Mouse (Mus musculus) forebrain, embryonic 11.5 days (tissue): ENCODE results near the gene 9330161L09Rik. TPM values are rescaled to one million over a fixed set of nuclear protein-coding genes. Genes with fewer than 3 reads are reported as not detected.

Experiments used
- ATAC-seq: fragments of 200-750 bp; cut with Nextera tagmentation; replicated peaks from 2 replicates; pipeline ENCODE4 v1.8.0; 2017; ENCODE audit warnings: moderate TSS enrichment; ENCODE audit not compliant: low FRiP score
- DNase-seq: peaks from one replicate; pipeline ENCODE4 v3.0.0-alpha.2; 2017; ENCODE audit warnings: low spot score
- H3K27ac ChIP-seq: fragments of 300-500 bp; sonication (generic); 2 replicates; pipeline ENCODE4 v1.5.1; 2014; ENCODE audit warnings: low read depth, low read length
- H3K27me3 ChIP-seq: fragments of 300-500 bp; sonication (generic); 2 replicates; pipeline ENCODE4 v1.6.1; 2014; ENCODE audit warnings: mild to moderate bottlenecking, low read length, mixed read lengths; ENCODE audit not compliant: control insufficient read depth, insufficient read depth
- H3K36me3 ChIP-seq: fragments of 300-500 bp; sonication (generic); 2 replicates; pipeline ENCODE4 v1.6.1; 2014; ENCODE audit warnings: mild to moderate bottlenecking, low read length, moderate library complexity, mixed read lengths; ENCODE audit not compliant: control insufficient read depth, insufficient read depth
- H3K4me1 ChIP-seq: fragments of 300-500 bp; sonication (generic); replicated peaks from 2 replicates; pipeline ENCODE4 v1.6.1; 2014; ENCODE audit warnings: low read length, mixed read lengths; ENCODE audit not compliant: control insufficient read depth, insufficient read depth
- H3K4me2 ChIP-seq: fragments of 300-500 bp; sonication (generic); 2 replicates; pipeline ENCODE4 v1.6.1; 2014; ENCODE audit warnings: low read depth, mild to moderate bottlenecking, low read length, moderate library complexity, mixed read lengths; ENCODE audit not compliant: severe bottlenecking
- H3K4me3 ChIP-seq: fragments of 300-500 bp; sonication (generic); 2 replicates; pipeline ENCODE4 v1.5.1; 2014; ENCODE audit warnings: low read depth, low read length
- H3K9ac ChIP-seq: fragments of 300-500 bp; sonication (generic); 2 replicates; pipeline ENCODE4 v1.6.1; 2014; ENCODE audit warnings: low read length
- H3K9me3 ChIP-seq: fragments of 300-500 bp; sonication (generic); 2 replicates; pipeline ENCODE4 v1.6.1; 2016; ENCODE audit warnings: low read length, mixed read lengths; ENCODE audit not compliant: control insufficient read depth
- WGBS: fragments of 180-500 bp; shearing (Covaris S2); extraction: QIAGEN DNeasy Blood & Tissue Kit; methylation state at CpG from one replicate; pipeline ENCODE4 v1.1.7; 2014; 5-methylcytosine and 5-hydroxymethylcytosine counted together
- polyA plus RNA-seq: library from polyadenylated mRNA; unstranded; fragments of >200 nt; fragmentation: Nextera tagmentation; extraction: Ambion mirVana; gene quantifications from 2 replicates; pipeline ENCODE4 v1.2.1, GENCODE M21; 2014

Gene 9330161L09Rik
- polyA plus RNA-seq, 1 experiment from 2014 or later: 1.2 TPM

DNA sequence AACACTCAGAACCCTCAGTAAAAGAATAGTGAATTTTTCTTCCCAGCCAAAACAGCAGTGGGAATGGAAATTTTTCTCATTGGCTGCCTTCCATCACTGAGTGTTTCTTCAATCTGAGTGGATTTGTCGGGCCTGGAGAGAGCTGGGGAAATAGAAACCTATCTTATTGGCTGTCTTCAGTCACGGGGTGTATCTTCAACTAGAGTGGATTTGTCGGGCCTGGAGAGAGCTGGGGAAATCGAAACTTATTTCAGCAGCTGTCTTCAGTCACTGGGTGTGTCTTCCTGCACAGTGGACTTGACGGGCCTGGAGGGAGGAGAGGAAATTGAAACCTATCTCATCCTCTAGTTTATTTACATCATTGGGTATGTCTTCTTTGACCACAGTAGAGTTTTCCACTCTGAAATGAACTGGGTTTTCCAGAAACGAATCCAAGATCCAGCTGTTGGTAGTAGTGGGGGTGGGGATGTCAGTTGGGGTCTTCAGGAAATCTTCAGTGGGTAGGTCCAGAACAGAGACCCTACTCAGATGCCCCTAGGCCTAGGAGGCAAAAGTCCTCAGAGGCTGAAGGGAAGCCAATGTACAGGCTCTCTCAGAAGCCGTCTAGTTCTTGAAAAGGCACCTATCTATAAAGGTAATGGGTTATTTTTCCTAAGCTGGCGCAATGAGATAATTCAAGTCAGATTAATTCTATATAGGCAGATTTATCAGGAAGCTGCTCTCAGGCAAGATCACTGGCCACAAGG lies 26.5 kb upstream of the 9330161L09Rik start, which contains the start of gene Ifi27:
Ifi27 (plus strand) TSS at position 226 of the 746 bp plus-strand sequence.
- 82% methylated on average over 8 of the region's 8 CpGs for WGBS
- Histone ChIP-seq H3K4me3 (no peak within 1 kb of the TSS), H3K27me3 (no peaks in the 10 kb centered on the region), H3K4me1 (no peaks in the 10 kb centered on the region), H3K9ac (no peak within 1 kb of the TSS), H3K9me3 (no peaks in the 10 kb centered on the region), H3K4me2 (no peak within 1 kb of the TSS), H3K36me3 (no peaks in the 10 kb centered on the region), H3K27ac (no peak within 1 kb of the TSS)
- no peak for ATAC-seq
- DNase-seq: no peak

DNA sequence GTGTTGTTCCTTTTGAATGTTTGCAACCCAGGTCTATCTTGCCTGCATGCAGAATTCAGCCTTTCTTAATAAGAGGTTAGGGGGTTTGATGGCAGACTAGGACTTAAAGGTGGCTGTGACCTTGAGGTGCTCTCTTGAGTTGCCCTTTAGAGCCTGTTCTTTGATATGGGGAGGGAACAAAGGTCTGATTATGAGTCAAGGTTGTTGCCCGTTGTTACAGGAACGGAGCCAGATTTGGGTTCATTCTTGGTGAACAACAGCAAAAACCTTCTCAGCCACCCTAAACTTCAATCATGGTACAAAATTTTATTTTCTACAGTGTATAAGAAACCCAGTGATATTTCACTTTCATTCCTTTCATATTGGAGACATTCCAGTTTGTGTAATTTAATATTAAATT lies 25.8 kb upstream of the 9330161L09Rik start:
- no peak overlapping the region for H3K4me2 ChIP-seq
- 95% methylated on average over 2 of the region's 2 CpGs for WGBS
- no peak overlapping the region for H3K9ac ChIP-seq
- H3K27ac ChIP-seq: no peak overlapping the region
- no peaks in the 10 kb centered on the region for H3K4me1 ChIP-seq
- H3K36me3 ChIP-seq: no peaks in the 10 kb centered on the region
- no peaks in the 10 kb centered on the region for H3K27me3 ChIP-seq
- no peaks in the 10 kb centered on the region for H3K9me3 ChIP-seq
- ATAC-seq (no peak), DNase-seq (no peak)
- H3K4me3 ChIP-seq: no peak overlapping the region

DNA sequence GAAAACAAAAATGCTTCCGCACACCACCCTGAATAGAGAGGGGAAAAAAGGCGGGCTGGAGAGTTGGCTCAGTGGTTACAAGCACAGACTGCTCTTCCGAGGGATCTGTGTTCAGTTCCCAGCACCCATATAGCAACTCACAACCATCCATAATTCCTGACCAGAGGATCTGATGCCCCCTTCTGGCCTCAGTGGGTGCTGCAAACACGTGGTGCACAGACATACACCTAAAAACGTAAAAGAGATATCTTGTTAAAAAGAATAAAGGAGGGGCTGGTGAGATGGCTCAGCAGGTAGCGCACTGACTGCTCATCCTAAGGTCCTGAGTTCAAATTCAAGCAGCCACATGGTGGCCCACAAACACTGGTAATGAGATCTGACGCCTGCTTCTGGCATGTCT lies 19.1 kb upstream of the 9330161L09Rik start:
- WGBS: 90% methylated on average over 7 of the region's 7 CpGs
- H3K9ac ChIP-seq: no peak overlapping the region
- H3K9me3 ChIP-seq: no peaks in the 10 kb centered on the region
- ATAC-seq: no peak
- no peaks in the 10 kb centered on the region for H3K27me3 ChIP-seq
- H3K36me3 ChIP-seq: no peaks in the 10 kb centered on the region; the same call in 1 of the 2 replicates
- H3K27ac ChIP-seq: no peak overlapping the region
- no peak overlapping the region for H3K4me3 ChIP-seq
- no peak for DNase-seq
- H3K4me1 ChIP-seq: 0 out of 2 replicates have a peak, but pooled peaks cover 2% of the 10 kb centered on the region
- no peak overlapping the region for H3K4me2 ChIP-seq

DNA sequence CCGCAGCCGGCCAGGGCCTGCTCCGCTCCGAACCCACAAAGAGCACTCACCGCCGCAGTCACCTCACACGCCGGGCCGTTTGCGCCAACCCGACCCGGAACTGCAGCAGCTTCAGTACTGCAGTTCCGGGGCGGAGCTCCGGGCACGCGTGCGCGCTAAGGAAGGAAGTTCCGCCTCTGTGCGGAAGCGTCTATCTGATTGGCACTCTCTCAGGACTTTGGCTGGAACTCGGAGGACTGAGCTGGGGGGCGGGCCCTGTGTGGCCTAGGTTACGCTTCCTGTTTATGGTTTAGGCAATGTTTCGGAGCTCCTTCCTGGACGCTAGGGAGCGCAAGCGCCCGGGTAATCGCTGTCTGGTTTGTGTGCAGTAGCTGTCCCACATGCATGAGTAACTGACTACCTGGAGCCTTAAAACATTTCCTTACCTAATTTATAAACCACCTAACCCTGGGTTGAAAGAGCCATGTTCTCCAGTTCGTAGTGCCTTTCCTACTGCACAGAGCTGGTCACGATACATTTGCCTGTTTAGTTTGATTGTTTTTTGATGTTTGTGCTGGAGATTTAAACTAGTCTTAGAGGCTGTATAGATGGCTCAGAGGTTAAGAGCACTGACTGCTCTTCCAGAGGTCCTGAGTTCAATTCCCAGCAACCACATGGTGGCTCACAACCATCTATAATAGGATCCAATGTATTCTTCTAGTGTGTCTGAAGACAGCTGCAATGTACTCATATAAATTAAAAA lies 18.3 kb upstream of the 9330161L09Rik start, which contains the start of gene Ddx24:
Ddx24 (minus strand) TSS at position 102 of the 742 bp plus-strand sequence.
- peak; percentile 100 for ATAC-seq
- H3K27ac ChIP-seq: no peak within 1 kb of the TSS

DNA sequence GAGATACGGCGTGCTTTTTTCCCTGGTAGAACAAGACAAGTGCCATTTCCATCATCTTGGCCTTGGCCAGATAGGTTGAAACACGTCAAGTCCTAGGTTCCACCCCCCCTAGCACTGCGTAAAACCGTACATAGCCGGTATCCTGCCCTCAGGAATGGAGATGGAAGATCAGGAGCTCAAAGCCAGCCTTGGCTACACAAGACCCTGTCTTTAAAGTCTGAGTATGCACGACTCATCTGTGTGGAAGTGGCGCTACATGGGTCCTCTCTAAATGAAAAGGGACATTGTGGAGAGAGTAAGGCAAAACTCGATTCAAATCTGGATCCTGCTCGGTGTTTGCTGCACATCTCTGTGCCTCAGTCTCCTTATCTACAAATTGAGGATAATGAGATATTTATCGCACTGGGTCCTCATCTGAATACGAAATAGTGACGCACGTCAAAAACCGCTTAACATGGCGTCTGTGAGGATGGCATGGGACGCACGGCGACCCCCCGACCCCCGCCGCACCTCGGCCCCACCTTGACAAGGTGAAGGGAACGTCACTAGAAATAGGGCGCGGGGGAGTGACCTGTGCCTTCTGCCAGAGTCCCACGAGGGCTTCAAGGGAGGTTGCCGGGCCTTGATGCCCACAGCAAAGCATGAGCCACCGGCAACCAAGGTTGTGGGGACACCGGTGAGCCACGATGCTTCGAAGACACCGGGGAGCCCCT lies 17.6 kb upstream of the 9330161L09Rik start:
- no peaks in the 10 kb centered on the region for H3K27me3 ChIP-seq
- H3K9me3 ChIP-seq: no peaks in the 10 kb centered on the region
- peak overlapping the region; percentile 78 for H3K9ac ChIP-seq
- peak overlapping the region; percentile 57 for H3K4me2 ChIP-seq
- 0 out of 2 replicates have a peak, but pooled peaks cover 2% of the 10 kb centered on the region for H3K4me1 ChIP-seq
- H3K4me3 ChIP-seq: peak overlapping the region; percentile 89
- ATAC-seq: no peak; the same call in 1 of the 2 replicates
- H3K27ac ChIP-seq: no peak overlapping the region
- no peak for DNase-seq
- WGBS: 10% methylated on average over 33 of the region's 33 CpGs
- H3K36me3 ChIP-seq: no peaks in the 10 kb centered on the region; the same call in 1 of the 2 replicates

More for the DNA sequence above, 18.3 kb upstream of the 9330161L09Rik start, which contains the start of gene Ddx24:
- H3K4me2 ChIP-seq: peak within 1 kb of the TSS; percentile 57
- H3K4me1 ChIP-seq: 0 out of 2 replicates have a peak, but pooled peaks cover 2% of the 10 kb centered on the region
- H3K9me3 ChIP-seq: no peaks in the 10 kb centered on the region
- H3K4me3 ChIP-seq: peak within 1 kb of the TSS; percentile 89
- no peaks in the 10 kb centered on the region for H3K27me3 ChIP-seq
- peak within 1 kb of the TSS; percentile 78 for H3K9ac ChIP-seq
- H3K36me3 ChIP-seq: no peaks in the 10 kb centered on the region; the same call in 1 of the 2 replicates
- peak; percentile 98 for DNase-seq
- WGBS: 2% methylated on average over 33 of the region's 33 CpGs

DNA sequence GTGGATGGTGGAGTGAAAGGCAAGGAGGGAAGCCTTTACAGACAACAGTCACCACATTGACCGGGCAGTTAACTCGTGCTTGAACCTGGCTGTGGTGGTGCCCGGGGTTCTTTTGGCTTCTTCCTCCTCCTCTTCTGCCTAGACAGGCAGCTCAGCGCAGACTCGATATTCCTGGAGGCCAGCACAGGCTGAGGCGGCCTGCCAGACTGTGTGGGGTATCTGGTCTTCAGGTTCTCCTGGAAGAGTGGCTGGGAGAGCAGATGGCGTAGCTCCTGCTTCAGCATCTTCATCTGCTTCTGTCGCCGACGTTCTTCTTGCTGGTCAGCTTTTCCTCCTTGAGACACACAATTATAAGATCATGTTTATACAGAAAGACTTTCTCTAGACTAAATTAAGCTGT lies 524 bp upstream of the 9330161L09Rik start:
- DNase-seq: no peak
- WGBS: 91% methylated on average over 10 of the region's 10 CpGs
- Histone ChIP-seq H3K27me3 (no peaks in the 10 kb centered on the region), H3K36me3 (peaks cover 8% of the 10 kb centered on the region; the same call in 1 of the 2 replicates), H3K4me1 (no peaks in the 10 kb centered on the region), H3K9ac (no peak overlapping the region), H3K4me3 (no peak overlapping the region), H3K27ac (no peak overlapping the region), H3K9me3 (no peaks in the 10 kb centered on the region), H3K4me2 (no peak overlapping the region)
- no peak for ATAC-seq

DNA sequence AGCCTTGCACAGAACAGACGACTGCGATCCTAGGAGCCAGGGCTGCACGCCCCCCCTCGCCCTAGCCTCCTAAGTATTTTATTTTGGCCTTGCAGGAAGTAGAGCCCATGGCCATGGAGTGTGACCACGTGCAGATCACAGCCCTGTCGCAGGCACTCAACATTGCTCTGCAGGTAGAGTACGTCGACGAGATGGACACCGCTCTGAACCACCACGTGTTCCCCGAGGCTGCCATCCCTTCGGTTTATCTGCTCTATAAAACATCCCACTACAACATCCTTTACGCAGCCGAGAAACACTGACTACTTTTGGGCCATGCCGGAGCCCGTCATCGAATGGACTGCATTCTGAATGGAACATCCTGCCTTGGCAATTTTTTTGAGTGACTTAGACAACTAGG lies 3.5 kb downstream of the 9330161L09Rik start:
- 91% methylated on average over 18 of the region's 18 CpGs for WGBS
- no peak overlapping the region for H3K4me2 ChIP-seq
- H3K9me3 ChIP-seq: no peaks in the 10 kb centered on the region
- no peaks in the 10 kb centered on the region for H3K4me1 ChIP-seq
- DNase-seq: peak; percentile 27
- no peak for ATAC-seq
- H3K27me3 ChIP-seq: no peaks in the 10 kb centered on the region
- H3K9ac ChIP-seq: no peak overlapping the region
- no peak overlapping the region for H3K4me3 ChIP-seq
- peaks cover 6% of the 10 kb centered on the region; the same call in 1 of the 2 replicates for H3K36me3 ChIP-seq
- no peak overlapping the region for H3K27ac ChIP-seq

DNA sequence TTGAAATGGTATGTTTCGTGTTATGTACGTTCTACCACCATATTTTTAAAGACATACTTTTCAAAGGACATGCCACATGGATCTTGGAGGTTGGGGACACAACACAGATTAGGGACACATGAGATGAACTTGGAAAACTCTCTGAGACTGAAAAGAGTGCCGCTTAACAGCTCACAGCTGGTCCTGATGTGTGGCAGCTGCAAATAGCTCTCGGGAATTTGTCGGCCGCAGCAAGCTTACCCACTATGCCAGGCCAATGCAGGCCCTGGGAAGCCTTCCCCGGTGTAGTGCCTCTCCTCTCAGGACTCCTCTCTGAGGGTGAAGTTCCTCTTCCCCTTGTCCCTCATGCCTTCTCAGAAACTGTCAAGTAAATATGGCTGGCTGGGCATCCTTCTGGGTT lies 10.9 kb downstream of the 9330161L09Rik start:
- DNase-seq (no peak), ATAC-seq (no peak)
- H3K4me1 ChIP-seq: no peaks in the 10 kb centered on the region
- H3K27me3 ChIP-seq: no peaks in the 10 kb centered on the region
- no peak overlapping the region for H3K4me2 ChIP-seq
- 84% methylated on average over 7 of the region's 7 CpGs for WGBS
- no peaks in the 10 kb centered on the region for H3K36me3 ChIP-seq
- H3K27ac ChIP-seq: no peak overlapping the region
- no peak overlapping the region for H3K9ac ChIP-seq
- no peak overlapping the region for H3K4me3 ChIP-seq
- no peaks in the 10 kb centered on the region for H3K9me3 ChIP-seq
